Mouse (Mus musculus) frontal cortex, postnatal 14 days (tissue): Measurements from ENCODE around the gene Pald1.

Experiments used
- DNase-seq, 2 experiments: peaks; one replicate each; pipeline ENCODE4 v3.0.0; 2022; ENCODE audit warnings: low spot score in 2 of 2

The Pald1 gene

GRCm38 (mm10) chr10:61402480-61402879 lies 19.1 kb upstream of the Pald1 start:
- no peak for DNase-seq

DNA sequence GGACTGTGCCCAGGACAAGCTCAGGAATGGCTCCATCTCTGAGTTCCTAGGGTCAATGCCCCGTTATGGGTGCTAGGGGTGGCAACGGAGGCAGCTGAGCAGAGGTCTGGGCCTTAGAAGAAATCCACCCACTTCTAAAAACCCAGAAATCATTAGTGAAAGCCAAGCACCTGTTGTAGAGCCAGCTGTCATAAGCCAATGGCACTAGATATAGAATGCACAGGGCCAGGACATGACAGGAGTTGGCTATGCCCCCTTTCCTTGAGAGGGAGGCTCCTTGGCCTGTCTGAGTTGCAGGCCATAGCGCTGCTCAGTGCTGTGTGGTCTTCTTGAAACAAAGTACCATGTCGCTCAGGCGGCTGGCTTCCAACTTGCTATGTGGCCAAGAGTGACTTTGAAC lies 17.1 kb upstream of the Pald1 start:
- no peak for DNase-seq

- peak in 1 of 2 experiments; percentile 57 for DNase-seq
Measured at GRCm38 (mm10) chr10:61399156-61399734, 15.9 kb upstream of the Pald1 start.

- no peak for DNase-seq
Measured at GRCm38 (mm10) chr10:61398125-61398524, 14.8 kb upstream of the Pald1 start.

DNA sequence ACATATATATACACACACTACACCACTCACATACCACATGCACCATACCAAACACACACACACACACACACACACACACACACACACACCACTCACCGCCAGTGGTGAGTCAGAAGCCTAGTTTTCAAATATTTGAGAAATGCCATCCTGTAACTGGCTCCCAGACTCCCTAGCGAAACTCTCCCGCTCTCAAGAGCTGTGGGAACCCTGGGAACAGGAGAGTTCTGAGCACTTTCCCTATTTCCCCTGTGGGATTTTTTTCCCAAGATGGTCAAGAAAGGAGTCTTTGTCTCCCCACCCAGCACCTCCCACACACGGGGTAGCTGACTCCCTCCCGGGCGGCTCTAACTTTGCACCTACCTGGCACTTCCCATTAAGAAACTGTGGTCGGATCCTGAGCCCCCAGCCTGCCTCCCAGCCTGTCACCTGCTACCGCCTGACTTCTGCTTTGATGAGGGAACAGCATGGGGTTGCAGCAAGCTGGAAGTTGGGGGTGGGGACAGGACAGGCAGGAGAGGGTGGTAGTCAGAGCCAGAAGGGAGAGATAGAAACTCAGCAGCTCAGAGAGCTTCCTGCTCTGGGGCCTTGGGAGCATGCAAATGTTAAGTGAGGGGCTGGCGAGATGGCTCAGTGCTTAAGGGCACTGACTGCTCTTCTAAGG lies 11.3 kb upstream of the Pald1 start:
- no peak for DNase-seq

DNA sequence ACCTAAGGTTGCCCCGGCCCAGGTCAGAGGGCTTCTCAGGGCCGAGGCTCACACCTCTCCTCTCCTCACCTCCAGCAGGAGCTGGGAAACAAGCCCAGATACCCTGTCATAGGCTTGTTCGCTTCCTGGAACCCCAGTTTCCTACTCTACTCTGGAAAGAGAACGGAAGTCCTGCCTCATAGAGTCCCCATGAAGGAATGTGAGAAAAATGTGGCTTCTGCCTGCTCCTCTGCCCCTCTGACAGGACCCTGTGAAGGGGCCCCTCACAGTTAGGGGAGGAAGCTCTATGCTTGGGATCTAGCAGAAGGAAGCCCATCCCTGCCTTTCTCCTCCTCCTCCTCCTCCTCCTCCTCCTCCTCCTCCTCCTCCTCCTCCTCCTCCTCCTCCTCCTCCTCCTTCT lies 9.3 kb upstream of the Pald1 start:
- DNase-seq, result no peak

DNA sequence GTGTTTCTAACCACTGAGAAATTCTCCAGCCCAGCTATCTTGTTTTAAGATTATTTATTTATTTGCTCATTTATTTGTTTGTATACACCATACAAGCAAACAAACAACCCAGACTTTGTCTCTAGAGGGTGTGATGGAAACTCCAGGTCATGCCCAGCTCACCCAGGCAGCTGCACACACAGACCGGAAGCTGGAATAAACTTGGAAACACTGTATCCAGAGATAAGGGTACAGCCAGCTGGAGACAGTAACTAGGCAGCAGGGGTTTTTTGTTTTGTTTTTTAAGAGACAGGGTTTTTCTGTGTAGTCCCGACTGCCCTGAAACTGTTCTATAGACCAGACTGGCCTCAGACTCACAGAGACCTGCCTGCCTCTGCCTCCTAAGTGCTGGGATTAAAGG lies 6.8 kb upstream of the Pald1 start:
- DNase-seq, result no peak

DNA sequence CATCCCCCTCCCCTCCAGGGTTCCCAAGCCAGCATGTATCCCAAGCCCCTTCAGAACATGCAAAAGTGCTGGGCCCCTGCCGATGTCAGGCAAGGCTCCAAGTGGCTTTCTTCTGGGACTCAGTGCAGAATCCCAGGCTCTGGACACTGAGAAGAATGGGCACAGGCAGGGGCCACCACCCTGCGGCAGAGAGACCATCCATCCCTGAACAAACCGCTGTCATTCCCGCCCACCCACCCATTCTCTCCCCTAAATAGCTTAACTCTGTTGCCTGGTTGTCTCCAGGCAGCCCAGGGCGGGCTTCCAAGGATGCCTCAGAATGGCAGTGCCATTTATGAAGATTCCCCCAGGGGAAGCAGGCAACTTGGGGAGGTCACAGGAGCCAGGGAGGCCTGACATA lies 5.7 kb upstream of the Pald1 start:
- DNase-seq, result no peak

DNA sequence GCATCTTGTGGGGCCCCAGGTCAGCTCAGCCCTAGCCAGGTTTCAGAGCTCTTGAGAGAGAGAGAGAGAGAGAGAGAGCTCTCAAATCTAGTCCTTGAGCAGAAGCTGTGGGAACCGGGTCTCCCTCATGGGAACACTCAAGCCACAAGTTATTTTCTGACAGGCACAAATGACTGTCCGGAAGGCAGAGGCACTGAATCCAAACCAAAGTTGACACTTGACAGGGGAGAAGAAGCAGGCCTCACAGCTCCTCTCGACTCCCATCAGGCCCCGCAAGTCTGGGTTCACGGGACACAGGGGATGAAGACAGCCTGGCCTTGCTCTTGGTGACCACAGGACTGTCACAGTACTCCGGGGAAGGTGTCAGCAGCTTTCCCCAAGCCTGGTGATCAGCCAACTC lies 3.0 kb upstream of the Pald1 start:
- DNase-seq, result no peak

DNA sequence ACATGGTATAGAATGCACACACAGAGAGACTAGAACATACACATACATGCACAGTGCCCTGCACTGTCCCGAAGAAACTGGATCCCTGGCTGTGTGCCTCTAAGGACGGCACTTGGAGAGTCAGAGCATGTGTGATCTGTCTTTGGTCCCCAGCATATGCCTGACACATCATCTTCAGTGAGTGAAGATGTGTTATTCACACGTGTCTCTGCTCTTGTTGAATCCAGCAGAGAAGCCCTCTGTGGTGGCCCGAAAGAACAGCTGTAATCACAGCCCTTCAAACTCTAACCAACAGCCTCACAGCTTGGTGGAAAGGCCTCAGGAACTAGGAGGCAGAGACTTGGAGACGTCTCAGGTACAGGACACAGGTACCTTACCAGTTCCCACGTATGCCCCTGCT lies 1.8 kb upstream of the Pald1 start:
- no peak for DNase-seq

- DNase-seq, result no peak
Measured at GRCm38 (mm10) chr10:61383715-61384047, 351 bp upstream of the Pald1 start.

DNA sequence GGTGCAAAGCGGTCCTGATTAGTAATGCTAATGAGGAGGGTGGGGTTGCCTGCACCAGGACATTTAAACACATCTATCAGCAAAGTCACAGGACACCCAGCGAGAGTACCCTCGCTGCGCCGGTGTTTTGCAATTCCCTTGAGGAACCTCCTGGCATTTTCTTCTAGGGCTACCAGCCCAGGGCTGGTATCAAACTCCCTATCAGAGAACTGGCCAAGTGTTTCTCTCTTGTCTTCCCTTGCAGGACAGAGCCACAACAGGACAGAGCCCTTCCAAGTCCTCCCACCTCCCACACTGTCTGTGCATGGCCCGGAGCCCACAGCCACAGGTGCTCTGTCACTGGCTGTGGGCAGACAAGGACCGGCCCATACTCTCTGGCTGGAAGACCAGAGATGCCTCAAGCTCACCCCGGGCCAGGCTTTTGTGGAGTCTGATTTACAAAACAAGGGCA lies 1.0 kb downstream of the Pald1 start:
- no peak for DNase-seq

GRCm38 (mm10) chr10:61381823-61382222 lies 1.5 kb downstream of the Pald1 start:
- DNase-seq, result no peak

DNA sequence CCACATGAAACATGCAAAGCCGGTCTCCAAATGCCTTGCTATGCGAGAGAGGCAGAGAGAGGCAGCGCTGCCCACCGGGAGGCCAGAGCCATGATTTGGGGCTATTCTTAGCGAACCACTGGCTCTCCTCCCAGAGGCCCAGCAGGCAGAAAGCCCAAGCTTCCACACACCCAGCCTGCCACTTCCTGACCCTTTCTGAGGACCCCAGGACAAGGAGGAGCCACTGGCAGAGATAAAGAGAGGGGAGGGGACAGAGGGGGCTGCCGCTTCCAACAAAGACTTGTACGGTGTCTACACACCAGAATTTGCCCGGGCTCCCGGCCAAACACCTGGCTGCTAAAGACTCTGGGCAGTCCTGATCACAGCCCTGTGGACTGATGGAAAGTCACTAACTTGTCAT lies 3.1 kb downstream of the Pald1 start:
- no peak for DNase-seq

DNA sequence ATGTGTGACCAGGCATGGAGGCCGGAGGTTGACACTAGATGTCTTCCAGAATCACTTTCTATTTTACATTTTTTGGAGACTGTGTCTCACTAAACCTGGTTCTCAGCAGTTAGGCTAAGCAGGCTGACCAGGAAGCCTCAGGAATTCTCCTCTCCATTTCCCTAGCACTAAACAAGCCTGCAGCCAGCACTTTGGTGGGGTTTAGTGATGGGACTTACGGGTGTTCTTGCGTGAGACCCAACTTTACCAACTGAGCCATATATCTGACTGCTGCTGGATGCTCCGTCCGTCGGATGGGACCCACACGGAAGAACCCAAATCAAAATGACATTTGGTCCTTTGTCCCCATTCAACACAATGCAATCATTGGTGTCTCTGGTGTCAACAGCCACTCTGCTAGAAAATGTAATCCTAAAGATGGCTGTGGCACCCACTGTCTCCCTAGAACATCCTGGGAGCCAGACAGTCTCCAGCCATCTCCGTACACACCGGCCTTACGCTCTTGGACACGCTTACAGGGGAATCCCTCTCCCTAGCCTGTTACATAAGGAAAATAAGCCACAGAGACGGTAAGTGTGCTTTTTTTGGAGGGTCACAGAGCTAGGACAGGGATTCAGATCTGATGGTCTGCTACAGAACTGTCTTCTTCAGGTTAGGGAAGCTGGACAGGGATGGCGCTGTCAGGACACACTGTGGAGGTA lies 3.8 kb downstream of the Pald1 start:
- DNase-seq, result no peak

DNA sequence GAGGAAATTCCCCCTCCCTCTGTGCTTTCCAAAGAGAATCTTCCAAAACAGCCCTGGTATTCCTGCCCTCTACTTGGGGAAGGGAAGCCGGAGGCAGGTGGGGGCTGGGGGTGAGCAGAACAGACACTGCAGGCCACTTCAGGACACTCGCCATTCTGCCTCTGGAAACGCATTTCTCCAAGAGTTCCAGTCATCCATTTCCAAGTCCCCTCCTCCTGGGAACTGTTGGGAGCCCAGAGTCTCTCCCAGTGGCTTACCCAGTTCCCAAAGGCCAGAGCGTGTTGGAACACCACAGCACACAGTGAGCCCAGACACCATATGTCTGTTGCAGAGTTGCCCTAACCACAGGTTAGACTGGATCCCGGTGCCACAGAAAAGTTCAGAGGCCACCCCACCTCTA lies 4.6 kb downstream of the Pald1 start:
- no peak for DNase-seq

DNA sequence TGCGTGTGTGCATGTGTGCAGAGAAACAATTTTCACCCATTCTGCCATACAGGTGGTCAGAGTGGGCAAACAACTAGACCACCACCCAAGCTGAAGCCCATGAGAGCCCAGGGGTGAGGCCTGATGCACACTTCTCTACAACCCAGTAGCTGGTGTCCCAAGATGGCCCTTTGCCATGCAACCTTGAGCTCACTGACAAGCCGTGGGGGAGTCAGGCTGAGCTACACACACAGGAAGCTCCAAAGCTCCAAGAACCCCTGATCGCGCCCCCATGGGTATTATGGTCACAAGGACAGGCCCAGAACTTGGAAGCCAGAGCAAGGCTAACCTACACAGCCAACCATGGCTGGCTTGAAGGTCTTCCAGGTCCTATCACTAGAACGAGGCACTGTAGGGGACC lies 5.3 kb downstream of the Pald1 start:
- no peak for DNase-seq

DNA sequence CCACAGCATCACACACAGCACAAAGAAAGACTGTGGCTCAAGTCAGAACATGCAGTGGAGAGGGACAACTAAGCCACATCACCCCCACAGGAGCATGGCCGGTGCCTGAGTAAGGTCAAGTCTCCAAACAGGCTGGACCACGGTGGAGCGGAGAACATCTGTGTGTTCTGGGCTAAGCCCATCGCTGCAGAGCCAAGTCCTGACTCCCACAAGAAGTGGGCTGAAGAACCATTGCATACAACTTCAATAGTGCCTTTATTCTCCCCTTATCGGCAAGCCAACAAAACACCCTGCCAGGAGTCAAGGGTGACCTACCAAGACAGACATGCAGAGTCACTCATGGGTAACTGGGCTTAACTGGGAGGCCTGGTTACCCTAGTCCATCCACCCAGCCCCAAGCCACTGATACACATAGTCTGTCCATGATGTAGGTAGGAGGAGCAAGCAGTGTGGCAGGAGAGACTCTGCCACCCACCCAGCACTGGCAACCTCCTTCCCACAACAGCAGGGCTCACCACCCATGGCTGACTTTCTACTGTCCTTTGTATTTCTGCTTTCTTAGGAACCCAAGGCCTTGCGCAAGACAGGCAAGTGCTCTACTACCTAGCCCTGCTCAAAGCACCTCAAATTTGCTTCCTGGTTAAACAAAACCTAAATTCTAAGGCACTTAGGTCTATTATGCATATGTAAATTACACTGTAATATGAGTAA lies 8.4 kb downstream of the Pald1 start:
- DNase-seq, result no peak

DNA sequence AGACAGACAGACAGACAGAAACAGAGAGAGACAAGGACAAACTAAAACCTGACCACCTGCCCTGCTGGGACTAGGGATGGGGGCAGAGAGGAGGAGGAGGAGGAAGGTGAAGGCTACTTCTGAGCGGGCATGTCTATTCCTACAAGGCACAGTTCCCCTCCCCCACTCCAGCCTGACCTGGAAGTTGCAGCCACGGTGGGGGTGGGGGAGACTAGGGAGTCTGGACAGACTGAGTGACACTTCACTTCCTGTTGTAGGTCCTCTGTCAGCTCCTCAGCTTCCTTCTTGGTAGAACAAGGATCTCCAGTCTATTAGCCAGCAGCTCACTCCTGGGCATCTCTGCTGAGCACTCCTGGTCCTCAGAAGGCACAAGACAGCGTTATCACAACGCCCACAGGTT lies 9.3 kb downstream of the Pald1 start:
- DNase-seq, result no peak

- no peak for DNase-seq
Measured at GRCm38 (mm10) chr10:61372585-61372923, 10.8 kb downstream of the Pald1 start.

DNA sequence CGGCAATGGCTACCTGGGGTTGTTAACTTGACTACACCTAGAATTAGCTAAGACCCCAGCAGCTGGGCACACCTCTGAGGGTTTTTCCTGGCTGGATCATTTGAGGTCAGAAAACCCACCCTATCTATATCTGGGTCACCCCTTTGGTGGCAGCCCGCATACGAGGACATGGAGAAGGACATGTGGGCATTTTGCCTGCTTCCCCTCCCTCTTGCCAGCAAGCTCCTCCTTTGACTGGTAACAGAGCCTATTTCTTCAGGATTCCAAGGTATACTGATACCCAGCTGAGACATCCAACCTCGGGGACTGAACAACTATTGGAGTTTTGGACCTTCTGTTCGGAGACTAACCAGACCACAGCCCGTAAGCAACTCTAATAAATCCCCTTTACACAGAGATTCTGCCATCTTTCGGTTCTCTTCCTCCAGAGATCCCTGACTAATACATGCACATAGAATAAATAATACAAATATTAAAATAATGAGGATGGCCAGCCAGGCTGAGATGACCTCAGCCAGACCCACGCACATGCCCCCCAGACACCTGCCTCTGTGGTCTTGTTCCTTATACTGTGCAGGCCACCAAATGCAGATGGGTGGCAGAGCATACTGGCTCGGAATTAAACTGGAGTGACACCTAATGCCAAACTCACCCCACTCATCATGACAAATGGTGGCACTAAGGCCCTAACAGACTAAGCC lies 11.3 kb downstream of the Pald1 start:
- DNase-seq, result no peak

DNA sequence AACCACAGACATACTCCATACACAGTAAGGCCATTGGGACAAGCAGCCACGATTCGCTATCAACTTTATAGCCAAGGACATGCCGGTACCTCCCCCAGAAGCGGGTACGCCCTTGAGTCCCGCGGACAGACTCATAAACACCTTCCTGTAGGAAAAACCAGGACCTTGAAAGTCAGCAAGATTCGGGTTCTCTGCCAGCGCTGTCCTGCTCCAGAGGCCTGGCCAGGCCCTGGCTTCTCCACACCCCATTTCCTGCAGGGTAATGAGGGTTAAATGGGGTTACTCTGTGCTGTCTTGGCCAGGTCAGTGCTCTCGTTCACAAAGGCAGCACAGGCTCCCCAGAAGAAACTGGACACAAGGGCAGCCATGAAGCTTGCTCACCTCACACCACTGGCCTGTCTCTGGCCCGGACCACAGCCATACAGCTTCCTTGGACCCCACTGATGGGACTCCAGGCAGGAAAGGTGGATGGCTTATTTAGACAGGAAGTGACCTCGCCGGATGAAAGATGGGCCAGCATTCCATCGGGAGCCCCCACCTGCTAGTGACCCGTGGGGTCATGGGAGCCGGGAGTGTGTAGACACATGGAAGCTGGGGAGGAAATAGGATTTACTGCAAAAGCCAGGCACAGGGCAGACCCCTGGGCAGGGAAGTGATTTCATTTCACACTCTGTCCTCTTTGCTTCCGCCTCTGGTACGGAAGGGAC lies 12.9 kb downstream of the Pald1 start:
- no peak for DNase-seq
